Mouse (Mus musculus) hindbrain, embryonic 14.5 days (tissue): Measurements from ENCODE around the gene Olfr1018. TPM values are rescaled to one million over a fixed set of nuclear protein-coding genes. Genes with fewer than 3 reads are reported as not detected.

Experiments used
- ATAC-seq: fragments of 200-750 bp; cut with Nextera tagmentation; 2 replicates; pipeline ENCODE4 v1.8.0; 2017; ENCODE audit warnings: moderate number of reproducible peaks, mild to moderate bottlenecking, moderate TSS enrichment, moderate library complexity; ENCODE audit not compliant: low FRiP score
- DNase-seq: peaks from one replicate; pipeline ENCODE4 v3.0.0-alpha.2; 2015; ENCODE audit warnings: low spot score
- H3K27ac ChIP-seq: fragments of 300-500 bp; sonication (generic); 2 replicates; pipeline ENCODE4 v1.5.1; 2014; ENCODE audit warnings: mild to moderate bottlenecking, moderate library complexity
- H3K27me3 ChIP-seq: fragments of 300-500 bp; sonication (generic); 2 replicates; pipeline ENCODE4 v1.6.1; 2014; ENCODE audit warnings: mild to moderate bottlenecking, low read length, mixed read lengths; ENCODE audit not compliant: control insufficient read depth, insufficient read depth
- H3K36me3 ChIP-seq: fragments of 300-500 bp; sonication (generic); replicated peaks from 2 replicates; pipeline ENCODE4 v1.6.1; 2014; ENCODE audit not compliant: control insufficient read depth, insufficient read depth
- H3K4me1 ChIP-seq: fragments of 300-500 bp; sonication (generic); replicated peaks from 2 replicates; pipeline ENCODE4 v1.6.1; 2014; ENCODE audit warnings: antibody characterized with exemption, low read length, mixed read lengths; ENCODE audit not compliant: control insufficient read depth, insufficient read depth
- H3K4me2 ChIP-seq: fragments of 300-500 bp; sonication (generic); replicated peaks from 2 replicates; pipeline ENCODE4 v1.6.1; 2014; ENCODE audit warnings: mild to moderate bottlenecking, moderate library complexity
- H3K4me3 ChIP-seq: fragments of 300-500 bp; sonication (generic); replicated peaks from 2 replicates; pipeline ENCODE4 v1.5.1; 2014; ENCODE audit warnings: mild to moderate bottlenecking, low read length
- H3K9ac ChIP-seq: fragments of 300-500 bp; sonication (generic); 2 replicates; pipeline ENCODE4 v1.6.1; 2014
- H3K9me3 ChIP-seq: fragments of 300-500 bp; sonication (generic); 2 replicates; pipeline ENCODE4 v1.6.1; 2016; ENCODE audit warnings: low read length; ENCODE audit not compliant: control insufficient read depth
- WGBS: fragments of 180-500 bp; shearing (Covaris S2); extraction: QIAGEN DNeasy Blood & Tissue Kit; methylation state at CpG from one replicate; pipeline ENCODE4 v1.1.7; 2014; 5-methylcytosine and 5-hydroxymethylcytosine counted together
- polyA plus RNA-seq: library from polyadenylated mRNA; unstranded; fragments of >200 nt; fragmentation: Nextera tagmentation; extraction: Ambion mirVana; gene quantifications from 2 replicates; pipeline ENCODE4 v1.2.1, GENCODE M21; 2014

Gene Olfr1018
- polyA plus RNA-seq, result not detected in 2 replicates

DNA sequence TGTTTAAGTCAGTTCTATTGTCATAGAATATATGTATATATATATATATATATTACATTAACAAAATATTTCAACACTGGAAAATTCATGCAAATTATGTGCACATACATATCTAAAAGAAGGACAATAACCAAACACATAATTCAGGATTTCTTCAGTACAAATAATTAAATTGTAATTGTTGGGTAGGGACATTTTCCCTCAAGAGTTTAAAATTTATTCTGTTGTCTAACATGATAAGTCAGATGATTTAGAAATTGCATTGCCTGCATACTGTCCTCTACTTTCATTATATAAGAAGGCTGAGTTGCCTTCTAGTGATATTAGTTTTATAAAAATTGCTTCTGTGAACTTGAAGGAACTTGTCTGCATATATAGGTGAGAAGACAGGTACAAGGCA, at the start of gene Olfr1018:
Olfr1018 (plus strand) TSS at position 301 of the 400 bp plus-strand sequence.
- Histone ChIP-seq H3K9ac (no peak within 1 kb of the TSS), H3K27me3 (no peaks in the 10 kb centered on the region), H3K4me2 (no peak within 1 kb of the TSS), H3K4me1 (no peaks in the 10 kb centered on the region), H3K4me3 (no peak within 1 kb of the TSS), H3K27ac (no peak within 1 kb of the TSS), H3K9me3 (no peaks in the 10 kb centered on the region), H3K36me3 (no peaks in the 10 kb centered on the region)
- DNase-seq (no peak), ATAC-seq (no peak)

DNA sequence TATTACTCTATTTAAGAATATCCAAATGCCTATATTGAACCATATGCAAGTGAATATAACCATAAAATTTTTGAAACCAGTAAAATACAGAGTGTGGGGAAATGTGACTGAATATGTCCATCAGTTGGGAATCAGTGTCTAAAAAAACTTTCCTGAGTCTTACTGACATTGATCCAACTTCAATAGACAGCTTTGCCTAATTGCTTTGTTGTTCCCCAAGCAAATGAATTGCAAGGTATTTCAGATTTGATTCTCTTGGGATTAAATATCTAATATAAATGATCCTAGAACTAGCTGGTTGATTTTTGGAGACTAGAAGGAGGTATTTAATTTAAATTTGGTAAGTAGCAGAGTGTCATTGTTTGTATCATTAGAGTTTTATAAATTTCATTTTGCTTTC, 45.9 kb upstream of the Olfr1018 start, which contains the start of gene Olfr1014:
Olfr1014 (plus strand) TSS at position 301 of the 400 bp plus-strand sequence.
- ATAC-seq, result no peak
- Histone ChIP-seq H3K27ac (no peak within 1 kb of the TSS), H3K9ac (no peak within 1 kb of the TSS), H3K9me3 (no peaks in the 10 kb centered on the region), H3K4me3 (no peak within 1 kb of the TSS), H3K27me3 (no peaks in the 10 kb centered on the region), H3K36me3 (no peaks in the 10 kb centered on the region), H3K4me2 (no peak within 1 kb of the TSS), H3K4me1 (no peaks in the 10 kb centered on the region)
- DNase-seq, result no peak

DNA sequence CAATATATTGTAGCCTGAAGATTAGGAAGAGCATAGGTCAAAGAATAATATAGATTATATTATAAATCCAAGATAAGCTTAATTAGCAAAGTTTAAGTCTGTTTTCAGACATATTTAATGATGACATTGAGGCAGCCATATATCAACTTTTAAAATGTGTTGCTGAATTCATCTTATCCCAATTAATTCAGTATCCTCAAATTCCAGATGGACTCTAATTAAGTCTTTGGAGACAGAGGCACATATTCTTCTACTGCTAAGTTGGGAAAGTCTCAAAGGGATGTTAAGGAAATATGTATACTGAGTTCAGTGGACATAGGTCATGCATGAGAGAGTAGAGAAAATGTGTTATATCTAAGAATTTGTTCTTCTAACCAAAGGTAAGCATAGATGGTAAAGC, 36.6 kb upstream of the Olfr1018 start, which contains the start of gene Olfr1015:
Olfr1015 (plus strand) TSS at position 301 of the 400 bp plus-strand sequence.
- Histone ChIP-seq H3K4me1 (no peaks in the 10 kb centered on the region), H3K4me3 (no peak within 1 kb of the TSS), H3K9me3 (no peaks in the 10 kb centered on the region), H3K4me2 (no peak within 1 kb of the TSS), H3K9ac (no peak within 1 kb of the TSS), H3K36me3 (no peaks in the 10 kb centered on the region), H3K27me3 (no peaks in the 10 kb centered on the region), H3K27ac (no peak within 1 kb of the TSS)
- ATAC-seq (no peak), DNase-seq (no peak)

DNA sequence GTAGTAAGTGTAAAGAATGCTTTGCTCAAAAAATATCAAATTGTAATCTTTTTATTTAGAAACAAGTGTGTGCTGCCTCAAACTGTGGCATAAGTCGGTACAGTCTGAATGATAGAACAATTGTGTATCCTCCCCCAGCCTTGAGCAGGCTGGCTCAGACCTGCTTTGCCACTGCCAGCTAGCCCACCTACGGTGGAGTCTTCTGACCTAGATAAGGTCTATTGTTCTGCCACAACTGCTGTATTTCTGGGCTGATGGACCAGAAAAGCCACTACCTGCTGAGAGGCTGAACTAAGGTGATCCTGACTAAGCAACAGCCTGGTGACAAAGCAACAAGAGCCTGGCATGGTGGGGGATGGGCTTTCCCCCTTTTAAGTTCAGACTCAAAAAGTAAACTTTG, 25.9 kb upstream of the Olfr1018 start:
- no peak for ATAC-seq
- H3K9ac ChIP-seq, result no peak overlapping the region
- 20% methylated on average over 2 of the region's 2 CpGs for WGBS

DNA sequence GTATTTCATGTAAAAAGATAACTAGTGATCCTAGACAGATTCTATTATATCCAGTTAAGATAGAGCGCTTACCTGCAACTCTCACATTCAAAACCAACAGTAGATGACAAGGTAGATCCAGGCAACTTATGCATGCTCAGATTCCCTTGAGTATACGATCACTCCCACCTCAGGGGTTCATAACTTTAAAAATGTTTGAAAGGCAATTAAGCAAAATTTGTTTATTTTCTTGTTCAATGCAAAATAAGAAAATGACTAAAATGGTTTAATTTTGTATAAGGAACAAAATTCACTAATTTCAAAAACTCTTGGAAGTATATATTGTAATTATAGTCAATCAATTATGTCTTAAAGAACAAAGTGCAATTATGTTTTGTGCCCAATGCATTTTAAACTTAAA, 15.8 kb upstream of the Olfr1018 start, which contains the start of gene Olfr1016:
Olfr1016 (minus strand) TSS at position 101 of the 400 bp plus-strand sequence.
- WGBS, result 92% methylated on average over 2 of the region's 2 CpGs
- ATAC-seq (no peak), DNase-seq (no peak)
- no peak within 1 kb of the TSS for H3K9ac ChIP-seq
- H3K4me2 ChIP-seq, result no peak within 1 kb of the TSS
- no peaks in the 10 kb centered on the region for H3K36me3 ChIP-seq
- no peaks in the 10 kb centered on the region for H3K4me1 ChIP-seq
- no peak within 1 kb of the TSS for H3K4me3 ChIP-seq
- H3K27me3 ChIP-seq, result no peaks in the 10 kb centered on the region
- H3K27ac ChIP-seq, result no peak within 1 kb of the TSS
- H3K9me3 ChIP-seq, result no peaks in the 10 kb centered on the region

More for the DNA sequence above, 25.9 kb upstream of the Olfr1018 start:
- Histone ChIP-seq H3K9me3 (no peaks in the 10 kb centered on the region), H3K36me3 (no peaks in the 10 kb centered on the region), H3K4me2 (no peak overlapping the region), H3K27me3 (no peaks in the 10 kb centered on the region), H3K4me1 (no peaks in the 10 kb centered on the region), H3K4me3 (no peak overlapping the region), H3K27ac (no peak overlapping the region)
- DNase-seq, result no peak

DNA sequence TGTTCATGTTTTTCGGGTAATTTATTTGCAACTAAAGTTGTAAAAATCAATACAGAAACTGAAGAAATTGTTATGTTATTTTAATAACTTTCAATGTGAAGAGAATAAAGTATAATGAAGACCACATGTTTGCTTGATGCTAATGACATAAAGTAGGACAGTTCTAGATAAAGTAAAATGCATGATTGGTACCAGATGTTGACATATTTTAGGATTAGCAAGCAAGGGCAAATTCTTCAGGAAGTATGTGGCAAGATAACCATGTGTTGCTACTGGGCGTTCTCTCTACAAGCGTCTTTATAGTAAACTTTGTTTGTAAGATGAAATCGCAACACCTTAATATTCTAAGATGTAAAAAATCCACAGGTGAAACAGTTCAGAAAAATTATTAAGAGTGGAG, 13.8 kb upstream of the Olfr1018 start:
- no peak for ATAC-seq
- no peak for DNase-seq
- Histone ChIP-seq H3K36me3 (no peaks in the 10 kb centered on the region), H3K4me1 (no peaks in the 10 kb centered on the region), H3K4me2 (no peak overlapping the region), H3K4me3 (no peak overlapping the region), H3K27me3 (no peaks in the 10 kb centered on the region), H3K27ac (no peak overlapping the region), H3K9me3 (no peaks in the 10 kb centered on the region), H3K9ac (no peak overlapping the region)
- WGBS, result 93% methylated on average over 4 of the region's 4 CpGs

DNA sequence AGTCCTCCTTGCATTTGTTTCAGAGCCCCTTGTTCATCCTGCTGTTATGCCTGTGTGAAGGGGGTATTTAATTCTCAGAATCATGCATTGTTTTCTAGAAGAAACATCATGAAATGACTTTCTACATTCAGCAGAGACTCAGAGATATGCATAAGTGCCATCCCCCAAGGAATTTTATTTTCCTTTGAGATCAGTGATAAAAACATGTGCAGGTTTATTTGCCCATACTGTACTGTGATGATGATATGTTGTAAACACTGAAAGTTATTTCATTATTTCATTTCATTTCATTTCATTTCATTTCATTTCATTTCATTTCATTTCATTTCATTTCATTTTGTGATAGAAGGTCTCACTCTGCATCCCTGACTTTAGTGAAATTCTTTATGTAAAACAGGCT, 27.1 kb downstream of the Olfr1018 start, which contains the start of gene Olfr1019:
Olfr1019 (minus strand) TSS at position 101 of the 400 bp plus-strand sequence.
- Histone ChIP-seq H3K4me1 (no peaks in the 10 kb centered on the region), H3K27me3 (no peaks in the 10 kb centered on the region), H3K36me3 (no peaks in the 10 kb centered on the region), H3K9me3 (no peaks in the 10 kb centered on the region), H3K27ac (no peak within 1 kb of the TSS), H3K9ac (no peak within 1 kb of the TSS), H3K4me2 (no peak within 1 kb of the TSS), H3K4me3 (no peak within 1 kb of the TSS)
- DNase-seq, result no peak
- no peak for ATAC-seq

DNA sequence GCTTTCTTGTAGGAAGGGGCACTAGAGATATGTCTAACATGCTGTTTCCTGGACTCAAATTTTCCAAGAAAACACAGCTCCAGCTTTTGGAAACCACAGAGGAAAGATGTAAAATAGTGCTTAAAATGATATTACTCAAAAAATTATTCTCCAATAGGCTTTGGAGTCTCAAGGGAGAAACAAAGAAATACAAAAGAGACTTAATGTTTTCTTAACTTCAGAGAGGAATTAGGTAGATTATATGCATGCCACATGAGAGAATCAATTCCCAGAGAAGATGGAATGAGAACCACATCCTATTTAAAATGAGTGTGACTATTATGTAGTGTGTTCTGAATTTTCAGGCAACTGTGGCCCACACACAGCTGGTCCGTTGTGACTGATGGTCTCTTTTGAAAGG, 28.5 kb downstream of the Olfr1018 start, which contains the start of gene Olfr1020:
Olfr1020 (plus strand) TSS at position 301 of the 400 bp plus-strand sequence.
- no peaks in the 10 kb centered on the region for H3K4me1 ChIP-seq
- H3K27me3 ChIP-seq, result no peaks in the 10 kb centered on the region
- no peaks in the 10 kb centered on the region for H3K9me3 ChIP-seq
- H3K36me3 ChIP-seq, result no peaks in the 10 kb centered on the region
- no peak within 1 kb of the TSS for H3K4me3 ChIP-seq
- H3K4me2 ChIP-seq, result no peak within 1 kb of the TSS
- DNase-seq, result no peak
- H3K27ac ChIP-seq, result no peak within 1 kb of the TSS
- H3K9ac ChIP-seq, result no peak within 1 kb of the TSS
- no peak for ATAC-seq
- 79% methylated on average over 1 of the region's 1 CpGs for WGBS

DNA sequence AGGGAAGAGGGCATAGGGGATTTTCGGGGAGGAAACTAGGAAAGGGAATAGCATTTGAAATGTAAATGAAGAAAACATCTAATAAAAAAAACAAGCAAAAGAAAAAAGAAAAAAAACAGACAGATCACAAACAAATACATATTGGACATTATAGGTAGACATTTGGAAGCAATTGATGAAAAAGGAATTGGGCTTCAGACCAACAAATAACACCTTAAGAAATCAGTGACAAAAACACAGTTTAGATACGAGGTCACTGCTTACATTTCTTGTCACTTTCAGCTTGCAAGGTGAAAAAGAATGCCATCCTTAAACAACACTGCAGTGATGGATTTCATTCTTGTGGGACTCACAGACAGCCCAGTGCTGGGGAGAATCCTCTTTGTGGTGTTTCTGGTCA, 50.0 kb downstream of the Olfr1018 start, which contains the start of gene Olfr1022:
Olfr1022 (plus strand) TSS at position 301 of the 400 bp plus-strand sequence.
- no peak for DNase-seq
- H3K4me3 ChIP-seq, result no peak within 1 kb of the TSS
- no peaks in the 10 kb centered on the region for H3K4me1 ChIP-seq
- no peak within 1 kb of the TSS for H3K27ac ChIP-seq
- no peaks in the 10 kb centered on the region for H3K27me3 ChIP-seq
- no peaks in the 10 kb centered on the region for H3K36me3 ChIP-seq
- no peak within 1 kb of the TSS for H3K9ac ChIP-seq
- 53% methylated on average over 2 of the region's 2 CpGs for WGBS
- ATAC-seq, result no peak
- H3K9me3 ChIP-seq, result no peaks in the 10 kb centered on the region
- H3K4me2 ChIP-seq, result no peak within 1 kb of the TSS
